Mouse (Mus musculus): ENCODE data around the gene Map3k3.
A peak's percentile ranks its signal among the peaks of the same experiment; 100 is the strongest.

The Map3k3 gene

DNA sequence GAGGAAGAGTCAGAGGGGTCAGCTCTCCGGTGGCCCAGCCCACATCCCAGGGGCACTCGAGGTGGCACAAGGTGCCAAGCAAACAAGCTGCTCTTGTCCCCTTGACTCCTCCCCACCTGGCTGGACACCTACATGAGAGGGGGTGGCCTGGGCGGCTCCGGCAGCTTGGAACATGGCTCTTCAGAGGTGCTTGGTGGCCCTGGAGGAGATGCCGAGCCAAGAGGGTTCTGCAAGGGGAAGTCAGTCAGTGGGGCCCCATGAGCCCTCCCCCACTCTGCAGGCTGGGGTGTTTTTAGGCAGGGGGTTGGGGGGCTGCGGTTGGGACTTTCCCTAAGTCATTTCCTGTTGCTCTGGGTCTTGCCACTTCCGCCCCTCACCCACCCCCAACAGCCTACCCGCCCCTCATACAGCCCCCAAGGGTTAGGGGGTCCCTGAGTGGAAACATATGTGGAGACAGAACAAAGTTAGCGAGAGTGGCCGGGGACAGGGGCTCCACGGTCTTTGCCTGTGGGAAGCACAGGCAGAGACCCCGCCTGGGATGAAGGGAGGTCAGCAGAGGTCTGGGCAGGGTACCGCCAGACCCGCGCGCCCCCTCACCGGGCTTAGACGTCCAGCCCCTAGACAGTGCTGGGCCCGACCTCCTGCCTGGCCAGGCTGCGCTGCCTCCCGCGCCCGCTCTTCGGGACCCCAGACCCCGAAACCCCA, 75.0 kb downstream of the Map3k3 start:
- DNase-seq (ENCODE audit: low spot score): no peak

DNA sequence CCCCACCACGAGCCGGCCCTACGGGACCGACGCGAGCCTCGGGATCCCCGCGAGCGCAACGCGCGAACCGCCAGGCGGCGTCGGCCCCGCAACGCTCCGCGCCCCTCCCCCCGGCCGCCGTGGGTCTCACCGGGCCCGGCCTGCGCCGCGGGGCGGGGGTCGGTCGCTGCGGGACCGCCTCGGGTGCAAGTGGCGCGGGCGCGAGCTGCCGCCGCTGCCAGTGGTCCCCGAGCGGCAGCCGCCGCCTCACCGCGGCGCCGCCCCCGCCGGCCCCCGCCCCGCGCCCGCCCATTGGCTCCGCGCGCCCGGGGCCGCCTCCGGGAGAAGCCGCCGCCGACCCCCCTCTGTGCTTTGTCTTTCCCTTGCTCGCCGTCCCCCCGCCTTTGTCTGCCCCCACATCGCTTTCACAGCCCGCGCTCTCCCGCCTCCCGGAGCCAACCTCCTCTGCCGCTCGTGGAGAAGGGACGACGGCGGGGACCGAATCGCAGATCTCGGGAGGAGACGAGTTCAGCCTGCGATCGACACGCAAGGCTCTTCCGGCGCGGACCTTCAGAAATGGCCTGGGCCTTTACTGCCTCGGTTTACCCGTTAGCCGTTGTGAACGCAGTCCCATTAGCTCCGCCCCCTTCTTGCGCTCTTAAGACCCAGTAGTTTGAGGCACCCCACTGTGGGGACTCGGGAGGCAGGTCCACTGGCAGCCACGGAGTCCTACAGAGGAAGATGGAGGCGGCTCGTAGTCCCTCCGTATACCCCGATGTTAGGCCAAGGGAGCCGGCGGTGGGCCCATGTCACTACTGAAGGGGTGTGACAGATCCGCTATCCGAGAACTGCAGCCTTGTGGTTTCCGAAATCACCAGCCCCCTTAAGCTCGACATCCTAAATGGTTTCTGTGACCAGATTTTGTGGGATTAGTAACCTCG, 75.8 kb downstream of the Map3k3 start:
- peak; percentile 74 for DNase-seq (ENCODE audit: low spot score)

DNA sequence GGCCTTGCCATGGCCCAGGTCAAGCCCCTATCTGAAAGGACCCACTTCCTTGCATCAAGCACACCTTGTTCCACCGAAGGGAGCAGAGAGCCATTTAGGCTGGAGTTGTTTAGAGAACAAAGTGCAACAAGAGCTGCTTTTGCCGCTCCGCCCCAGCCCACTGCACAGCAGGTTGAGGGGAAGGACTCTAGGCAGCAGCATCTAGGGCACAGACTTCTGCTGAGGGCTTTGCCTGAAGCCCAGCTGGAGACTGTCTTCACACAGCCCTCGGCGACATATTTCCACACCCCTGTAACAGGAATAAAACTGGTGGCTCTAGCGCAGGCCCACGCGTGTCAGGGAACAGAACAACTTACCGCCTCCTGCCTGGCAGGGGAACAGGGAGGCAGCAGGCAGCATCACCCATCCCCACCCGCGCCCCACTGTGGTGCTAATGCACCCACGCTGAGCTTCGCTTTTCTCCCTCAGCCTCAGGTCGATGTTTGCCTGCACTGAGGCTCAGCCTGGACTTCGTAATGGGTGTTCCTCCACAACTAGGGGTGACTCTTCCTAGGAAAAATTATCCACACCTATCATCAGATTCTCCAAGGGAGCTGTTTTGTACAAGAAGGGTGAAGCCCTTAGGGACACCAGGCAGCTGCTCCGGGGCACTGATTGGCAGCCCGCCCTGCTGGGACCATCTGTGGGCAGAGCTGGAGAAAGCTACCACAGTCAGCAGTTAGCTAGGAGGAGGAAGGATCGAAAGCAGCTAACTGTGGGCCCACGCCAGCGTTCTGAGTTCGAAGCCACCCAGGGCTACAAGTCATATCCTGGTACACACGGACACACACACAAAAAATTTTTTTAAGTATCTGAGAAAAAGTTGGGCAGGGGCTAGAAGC, 76.7 kb downstream of the Map3k3 start, which contains the start of the genes Gm10840 and Limd2:
Gene Gm10840, plus strand, starts transcription at position 10 of the 881 bp plus-strand sequence.
Gene Limd2, minus strand, starts transcription at position 20 of the 881 bp plus-strand sequence.
- DNase-seq (ENCODE audit: low spot score): no peak

DNA sequence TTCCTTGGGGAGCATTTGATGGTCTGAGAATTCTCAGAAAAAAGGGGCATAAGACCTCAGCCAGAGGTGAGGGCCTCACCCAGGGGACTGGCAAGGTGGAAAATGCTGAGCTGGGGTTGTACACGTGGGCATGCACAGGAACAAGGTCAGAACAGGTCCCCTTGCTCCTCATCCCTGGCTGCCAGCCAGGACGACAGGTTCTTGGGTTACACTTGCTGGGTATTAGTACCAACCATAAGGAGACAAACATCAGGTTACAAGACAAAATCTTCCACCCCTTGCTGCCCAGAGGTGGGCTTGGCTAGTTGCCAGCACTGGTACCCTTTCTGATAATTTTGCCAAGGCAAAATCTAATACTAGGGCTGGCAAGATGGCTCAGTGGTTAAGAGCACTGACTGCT, 77.8 kb downstream of the Map3k3 start:
- DNase-seq (ENCODE audit: low spot score): no peak

DNA sequence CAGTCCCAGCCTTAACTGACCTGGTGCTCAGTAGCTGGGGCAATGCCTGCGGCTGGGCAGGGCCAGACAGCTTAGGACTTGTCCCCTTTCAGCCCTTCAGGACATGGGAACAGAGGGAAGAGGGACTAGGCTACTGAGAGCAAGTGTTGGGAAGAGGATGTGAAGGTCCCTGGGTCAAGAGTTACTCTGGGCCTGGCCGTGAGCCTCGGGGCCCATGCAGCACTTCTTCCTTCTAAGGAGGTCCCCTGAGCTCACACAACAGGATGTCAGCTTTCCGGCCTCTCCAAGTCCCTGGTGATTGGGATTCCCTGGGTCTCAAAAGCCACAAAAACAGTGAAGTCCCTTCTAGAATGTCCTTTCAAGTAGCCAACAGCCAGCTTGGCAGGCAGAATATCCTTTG, 79.1 kb downstream of the Map3k3 start:
- DNase-seq (ENCODE audit: low spot score): no peak

DNA sequence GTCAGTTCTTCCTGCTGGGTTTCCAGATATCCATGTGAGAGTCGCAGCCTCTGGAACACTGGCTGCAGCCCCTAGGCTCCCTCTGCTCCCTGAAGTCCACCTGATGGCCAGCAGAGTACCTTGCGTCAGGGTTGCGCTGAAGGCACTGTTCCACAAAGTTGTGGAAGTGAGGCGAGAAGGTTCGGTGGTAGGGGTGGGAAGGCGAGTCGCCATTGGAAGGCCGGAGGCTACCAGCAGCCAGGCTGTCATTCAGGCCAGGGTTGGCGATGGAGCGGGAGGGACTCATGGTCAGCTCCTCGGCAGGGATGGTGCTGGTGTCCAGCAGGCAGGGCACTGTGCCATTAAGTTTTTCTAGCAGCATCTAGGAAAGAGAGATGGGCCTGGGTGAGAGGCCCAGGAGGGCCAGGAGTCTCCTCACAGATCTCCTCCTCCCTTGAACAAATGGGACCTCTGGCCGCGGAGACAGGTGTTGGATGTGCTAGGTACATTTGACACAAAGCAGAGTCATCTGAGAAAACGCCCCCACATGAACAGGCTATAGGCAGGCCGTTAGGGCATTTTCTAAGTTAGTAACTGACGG, 80.3 kb downstream of the Map3k3 start:
- no peak for DNase-seq (ENCODE audit: low spot score)

DNA sequence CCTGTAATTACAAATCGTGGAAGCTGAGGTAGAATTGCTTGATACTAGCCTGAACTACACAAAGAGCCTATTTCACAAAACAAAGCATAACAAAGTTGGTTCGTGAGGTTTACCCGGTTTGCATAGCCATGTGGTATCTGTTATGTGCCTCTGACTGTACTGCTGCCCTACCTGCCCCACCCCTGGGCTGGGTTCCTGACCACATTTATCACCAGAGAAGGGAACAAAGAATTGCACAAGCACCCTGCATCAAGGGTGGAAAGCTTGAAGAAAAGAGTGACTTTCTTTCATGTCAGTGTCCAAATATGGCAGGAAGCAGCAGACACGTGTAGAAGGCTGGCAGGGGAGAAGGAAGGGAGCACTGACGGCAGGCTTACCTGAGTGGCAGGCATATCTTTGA, 83.0 kb downstream of the Map3k3 start:
- no peak for DNase-seq (ENCODE audit: low spot score)

DNA sequence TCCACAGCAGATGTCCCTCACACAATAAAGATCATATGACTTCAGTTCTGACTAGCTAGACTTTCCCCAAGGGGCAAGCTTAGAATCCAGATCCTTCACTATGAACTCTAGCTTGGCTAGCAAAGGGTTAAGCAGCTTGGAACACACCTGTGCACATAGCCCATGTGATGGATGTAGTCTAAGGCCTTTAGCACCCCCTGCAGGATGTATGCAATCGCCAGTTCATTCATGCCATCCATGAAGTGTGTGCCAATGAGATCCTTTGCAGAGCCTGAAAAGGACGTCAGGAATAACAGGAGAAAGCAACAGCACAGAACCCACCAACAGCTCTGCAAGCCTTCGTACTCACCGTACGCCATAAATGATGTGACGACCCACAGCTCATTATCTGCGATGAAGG, 86.4 kb downstream of the Map3k3 start:
- no peak for DNase-seq (ENCODE audit: low spot score)

DNA sequence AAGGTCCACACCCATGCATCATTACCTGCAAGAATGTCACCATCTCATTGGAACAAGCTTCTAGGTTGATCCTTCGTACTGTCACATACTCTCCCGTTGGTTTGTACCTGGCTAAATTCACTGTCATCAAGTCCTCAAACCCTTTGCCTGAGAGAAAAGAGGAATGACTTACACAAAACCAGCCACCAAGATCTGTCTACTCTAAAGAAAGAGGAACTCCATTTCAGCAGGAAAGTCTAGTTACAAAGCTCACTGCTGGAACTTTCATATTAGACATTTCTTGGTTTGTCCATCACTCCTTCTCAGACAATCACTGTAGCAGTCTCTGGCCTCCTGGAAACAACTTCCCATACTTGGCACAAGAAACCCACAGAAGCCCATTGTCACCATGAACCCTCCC, 88.8 kb downstream of the Map3k3 start:
- DNase-seq (ENCODE audit: low spot score): no peak

DNA sequence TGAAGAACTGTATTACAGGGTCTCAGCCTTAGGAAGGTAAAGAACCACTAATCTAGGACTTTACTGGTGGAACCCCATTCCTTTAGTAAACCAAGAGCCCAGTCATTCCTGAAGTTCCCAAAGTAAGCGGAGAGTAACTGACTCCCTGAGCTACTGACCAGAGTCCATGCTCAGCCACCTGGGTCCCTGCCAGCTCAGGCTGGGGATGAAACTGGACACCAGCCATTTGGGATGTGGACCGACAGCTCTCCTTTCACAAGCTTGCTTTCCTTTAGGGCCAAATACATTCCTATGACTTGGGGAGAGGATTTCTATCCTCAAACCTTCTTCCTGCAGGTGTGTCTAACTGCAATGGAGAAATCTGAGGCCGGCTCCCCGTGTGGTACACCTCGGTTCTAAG, 90.0 kb downstream of the Map3k3 start:
- DNase-seq (ENCODE audit: low spot score): no peak

DNA sequence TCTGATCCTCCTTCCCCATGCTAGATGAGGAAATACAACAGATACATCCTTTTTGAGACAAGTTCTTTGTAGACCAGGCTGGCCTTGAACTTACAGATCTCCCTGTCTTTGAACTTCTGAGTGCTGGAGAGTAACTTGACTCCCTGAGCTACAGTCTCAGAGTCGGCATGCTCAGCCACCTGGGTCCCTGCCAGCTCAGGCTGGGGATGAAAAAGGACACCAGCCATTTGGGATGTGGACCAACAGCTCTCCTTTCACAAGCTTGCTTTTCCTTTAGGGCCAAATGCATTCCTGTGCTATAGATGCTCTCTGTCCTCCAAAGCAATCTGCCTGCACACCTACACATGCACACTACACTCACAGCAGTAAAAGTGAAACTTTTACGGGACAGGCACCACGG, 90.7 kb downstream of the Map3k3 start:
- DNase-seq (ENCODE audit: low spot score): no peak

DNA sequence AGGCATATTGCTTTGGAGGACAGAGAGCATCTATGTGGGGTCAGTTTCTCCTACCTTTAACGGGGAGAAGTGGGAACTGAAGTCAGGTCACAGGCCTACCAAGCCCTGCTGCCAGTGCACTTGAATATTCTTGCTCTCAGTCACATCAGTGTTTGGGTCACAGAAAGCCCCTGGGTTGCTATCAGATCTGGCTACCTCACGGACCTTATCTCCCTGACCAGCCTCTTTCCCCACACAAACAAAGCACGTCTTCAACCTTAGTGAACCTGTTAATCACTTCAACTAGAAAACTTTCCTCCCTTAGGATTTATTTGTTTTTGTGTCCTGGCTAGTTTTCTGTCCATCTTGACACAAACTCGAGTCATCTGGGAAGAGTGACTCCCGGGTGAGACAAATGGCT, 92.0 kb downstream of the Map3k3 start:
- DNase-seq (ENCODE audit: low spot score): no peak

DNA sequence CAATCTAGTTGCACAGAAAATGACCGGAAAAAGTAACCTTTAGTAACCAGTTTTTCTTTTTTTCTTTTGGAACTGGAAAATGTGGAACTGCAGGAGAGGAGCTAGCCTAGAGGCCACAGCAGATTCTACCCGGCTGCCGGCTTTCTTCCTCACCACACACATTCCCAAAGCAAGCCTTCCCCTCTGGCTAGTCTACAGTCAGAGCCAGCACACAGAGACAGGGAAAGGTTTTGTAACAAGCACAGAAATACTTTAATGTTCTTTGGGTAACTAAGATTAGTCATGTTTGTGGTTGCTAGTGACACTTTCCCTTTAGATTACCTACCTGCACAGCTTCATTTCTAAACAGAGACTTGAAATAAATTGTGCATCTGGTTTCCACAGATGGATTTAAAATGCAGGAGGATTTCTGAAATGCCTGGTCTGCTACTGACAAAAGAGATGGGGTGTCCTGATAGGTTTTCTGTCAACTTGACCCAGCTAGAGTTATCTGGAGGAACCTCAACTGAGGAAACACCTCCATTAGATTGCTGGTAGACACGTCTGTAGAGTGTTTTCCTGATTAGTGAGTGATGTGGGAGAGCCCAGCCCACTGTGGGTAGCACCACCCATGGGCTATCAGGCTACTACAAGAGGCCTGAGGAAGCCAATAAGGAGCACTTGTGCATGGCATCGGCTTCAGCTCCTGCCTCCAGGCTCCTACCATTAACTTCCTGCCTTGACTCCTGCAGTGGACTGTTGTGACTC, 93.8 kb downstream of the Map3k3 start:
- no peak for DNase-seq (ENCODE audit: low spot score)

DNA sequence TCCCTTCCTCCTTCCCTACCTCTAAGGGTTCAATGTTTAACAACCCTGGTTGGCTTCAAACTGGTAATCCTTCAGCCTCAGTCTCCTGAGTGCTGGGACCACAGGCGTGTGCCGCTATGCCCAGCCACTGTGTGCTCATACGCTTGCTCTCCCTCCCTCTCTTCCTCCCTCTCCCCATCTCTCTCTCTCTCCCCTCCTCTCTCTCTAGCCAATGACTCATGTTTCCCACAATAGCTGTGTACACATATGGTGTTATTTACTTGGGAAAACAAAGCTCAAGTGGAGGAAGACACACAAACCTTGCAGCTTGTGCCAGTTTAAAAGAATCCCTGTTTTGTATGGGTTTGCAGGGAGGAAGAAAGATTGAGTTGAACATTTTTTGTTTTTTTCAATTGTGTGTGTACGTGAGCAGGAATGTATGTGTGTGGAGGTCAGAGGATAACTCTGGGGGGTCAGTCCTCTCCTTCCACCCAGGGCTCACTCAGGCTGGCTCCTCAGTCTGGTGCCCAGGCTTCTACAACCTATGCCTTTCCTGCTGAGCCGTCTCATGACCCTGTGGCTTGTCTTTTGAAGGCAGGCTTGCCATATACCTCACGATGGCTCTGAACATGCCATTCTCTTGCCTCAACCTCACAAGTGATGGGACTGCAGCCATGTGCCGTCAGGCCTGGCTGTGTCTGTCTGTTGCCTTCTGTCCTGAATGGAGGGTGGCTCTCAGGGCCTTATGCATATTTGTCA, 95.5 kb downstream of the Map3k3 start:
- DNase-seq (ENCODE audit: low spot score): no peak

DNA sequence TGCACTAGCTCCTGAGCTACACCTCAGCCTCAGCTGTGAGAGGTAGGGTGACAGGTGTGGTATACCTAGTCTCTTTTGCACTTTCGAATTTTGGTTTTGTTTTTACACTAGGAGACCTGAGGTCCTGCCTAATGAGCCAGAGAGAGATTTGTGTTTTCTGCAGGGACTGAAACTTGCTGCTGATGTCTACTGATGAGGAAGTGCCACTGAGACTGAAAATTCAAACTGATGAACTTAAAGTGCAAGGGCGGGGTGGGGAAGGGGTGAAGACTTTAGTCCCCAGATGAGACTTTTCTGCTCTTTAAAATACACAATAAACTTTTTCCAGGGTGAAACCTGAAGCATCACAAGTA, 96.0 kb downstream of the Map3k3 start:
- no peak for DNase-seq (ENCODE audit: low spot score)

DNA sequence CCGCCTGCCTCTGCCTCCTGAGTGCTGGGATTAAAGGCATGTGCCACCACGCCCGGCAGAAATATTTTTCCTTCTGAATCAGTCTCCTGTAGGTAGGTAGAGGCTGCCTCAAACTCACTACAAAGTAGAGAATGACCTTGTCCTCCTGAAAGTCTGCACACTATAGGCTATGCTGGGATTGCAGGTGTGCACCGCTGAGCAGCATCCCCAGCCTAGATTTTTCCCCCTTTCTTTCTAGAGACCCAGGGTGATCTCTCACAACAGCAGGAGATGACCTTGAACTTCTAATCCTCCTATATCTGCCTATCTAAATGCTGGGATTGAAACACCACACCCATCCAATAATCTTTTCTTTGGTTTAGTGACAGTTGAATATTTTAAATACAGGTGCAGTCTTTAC, 102.9 kb downstream of the Map3k3 start:
- no peak for DNase-seq (ENCODE audit: low spot score)

DNA sequence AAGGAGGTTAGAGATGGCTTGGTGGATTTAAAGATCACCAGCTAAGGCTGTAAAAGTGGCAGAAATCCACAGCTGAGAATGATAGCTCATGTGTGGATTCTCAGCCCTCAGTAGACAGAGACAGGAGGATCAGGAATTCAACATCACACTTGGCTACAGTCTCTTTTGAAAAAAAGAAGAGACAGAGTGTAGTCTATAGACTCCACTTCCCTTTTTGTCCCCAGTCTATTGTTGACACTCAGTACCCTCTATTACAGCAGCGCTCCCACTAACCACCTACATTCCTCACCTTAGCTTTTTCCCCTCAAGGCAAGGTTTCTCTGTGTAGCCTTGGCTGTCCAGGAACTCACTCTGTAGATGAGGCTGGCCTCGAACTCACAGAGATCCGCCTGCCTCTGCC, 107.3 kb downstream of the Map3k3 start:
- no peak for DNase-seq (ENCODE audit: low spot score)

DNA sequence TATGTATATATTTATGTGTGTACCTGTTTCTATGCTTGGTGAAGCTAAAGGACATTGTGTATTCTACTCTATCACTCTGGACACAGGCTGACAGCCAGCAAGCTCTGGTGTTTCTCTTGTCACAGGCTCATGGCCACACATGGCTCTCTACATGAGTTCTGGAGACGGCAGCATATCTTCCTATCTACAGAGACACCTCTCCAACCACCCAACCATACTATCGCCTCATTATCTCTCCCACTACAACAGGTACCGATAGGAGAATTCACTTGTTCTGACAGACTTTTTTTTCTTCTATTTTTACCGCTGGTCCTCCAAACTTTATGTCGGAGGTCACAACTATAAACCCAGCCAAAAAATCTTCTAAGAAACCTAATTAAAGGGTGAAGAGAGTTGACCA, 107.8 kb downstream of the Map3k3 start:
- DNase-seq (ENCODE audit: low spot score): no peak

DNA sequence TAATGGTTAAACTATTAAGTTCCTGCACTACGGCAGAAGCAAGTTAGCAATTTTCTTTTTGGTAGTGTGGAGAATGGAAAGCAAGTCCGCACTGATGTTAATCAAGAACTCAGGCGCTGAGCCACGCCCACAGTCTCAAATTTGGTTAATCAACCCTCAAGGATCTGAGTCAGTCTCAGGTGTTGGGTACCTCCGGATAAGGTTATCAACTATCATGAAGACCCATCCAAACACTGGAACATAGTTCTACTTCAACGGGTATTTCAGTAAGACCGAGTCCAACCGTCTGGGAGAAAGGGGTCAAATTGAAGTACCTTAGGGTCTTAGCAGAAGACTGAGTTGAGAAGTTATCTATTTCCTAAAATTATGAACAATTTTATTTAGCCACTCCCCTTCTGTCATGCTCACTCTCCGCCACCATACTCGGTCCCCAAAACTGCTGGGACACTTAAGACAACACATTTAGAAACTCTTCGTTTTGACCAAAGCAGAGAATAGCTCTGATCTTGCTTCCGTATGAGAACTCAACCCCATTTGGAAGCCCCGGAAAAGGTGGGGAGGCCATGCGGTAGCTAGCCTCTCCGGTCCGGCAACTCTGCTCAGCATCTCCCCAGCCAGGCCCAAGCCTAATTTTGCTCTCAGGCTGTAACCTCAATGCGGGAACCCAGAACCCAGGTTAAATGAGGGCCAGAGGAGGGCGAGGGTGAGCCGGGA, 108.4 kb downstream of the Map3k3 start:
- no peak for DNase-seq (ENCODE audit: low spot score)

Measured in ovary, adult 18-20 months (tissue).